In genomic region chr5:75155741-75156553, GRCm38 (mm10) we compare ENCODE assay signal across 8 mouse cellular contexts. TPM values are rescaled to one million over a fixed set of nuclear protein-coding genes. Genes with fewer than 3 reads are reported as not detected.
DNase-seq lines count a peak whose midpoint lies in the region; ATAC-seq lines count a peak whose summit lies in the region.

No protein-coding gene starts in this region.

- H3K4me1 ChIP-seq in hindbrain, embryonic 14.5 days (replicated peaks; ENCODE audit: control insufficient read depth, insufficient read depth, low read length), result peaks cover 23% of the 10 kb centered on the region; the same call in 1 of the 2 replicates

- peaks cover 53% of the 10 kb centered on the region for H3K27me3 ChIP-seq in hindbrain, embryonic 14.5 days (ENCODE audit: control insufficient read depth, insufficient read depth, low read length)

- peak overlapping the region; percentile 41 for H3K9ac ChIP-seq in hindbrain, embryonic 14.5 days

- peak overlapping the region; percentile 36 for H3K4me3 ChIP-seq in hindbrain, embryonic 14.5 days (replicated peaks; ENCODE audit: low read length)

- H3K27ac ChIP-seq in hindbrain, embryonic 14.5 days, result peak overlapping the region; percentile 38; the same call in 1 of the 2 replicates

- under 1% methylated on average over 51 of the region's 52 CpGs for WGBS in hindbrain, embryonic 14.5 days

- H3K9me3 ChIP-seq in hindbrain, embryonic 14.5 days (ENCODE audit: control insufficient read depth, low read length), result no peaks in the 10 kb centered on the region

- no peaks in the 10 kb centered on the region for H3K36me3 ChIP-seq in hindbrain, embryonic 14.5 days (replicated peaks; ENCODE audit: control insufficient read depth, insufficient read depth)

- peak overlapping the region; percentile 62 for H3K4me2 ChIP-seq in hindbrain, embryonic 14.5 days (replicated peaks)

- DNase-seq in NIH3T3 (ENCODE audit: low read depth), result peak; percentile 92
- peak; percentile 77 to 82 for DNase-seq in cerebellum, postnatal 10 days
- peak; percentile 86 for DNase-seq in gastrocnemius, adult 18-20 months (ENCODE audit: low spot score)
- DNase-seq in hindbrain, embryonic 14.5 days (ENCODE audit: low spot score), result peak; percentile 75
- DNase-seq in left cerebral cortex, adult 11 months (ENCODE audit: low spot score), result peak; percentile 55
- peak; percentile 86 for DNase-seq in lung, postnatal 36 days
- peak; percentile 83 for DNase-seq in right cerebral cortex, adult 18-20 months
- peak; percentile 78 to 83 for DNase-seq in urinary bladder, adult 18-20 months (ENCODE audit: low spot score in 2 of 2)

- ATAC-seq in hindbrain, embryonic 14.5 days (ENCODE audit: low FRiP score), result peak; percentile 80

RNA-seq across cellular contexts. Expression of gene Pdgfra, which starts 3.9 kb away (rescaled TPM):
- total RNA-seq in gastrocnemius, adult 18-20 months (2021), result 10 to 100 TPM; 14.2 to 15.0 TPM
- 24.1 and 26.1 TPM in 2 replicates for polyA plus RNA-seq in hindbrain, embryonic 14.5 days (2014; fragmentation: Nextera tagmentation; extraction: Ambion mirVana)

Comparison
In these comparisons a context has a peak if more than half of its experiments do, and no peak if none do; other contexts are left out.
1. Peak in every context shown above with its lines: DNase-seq, ATAC-seq, H3K4me3 ChIP-seq and H3K27ac ChIP-seq.